Mouse (Mus musculus) heart, postnatal 0 days (tissue): ENCODE results near the gene Ramp3. TPM values are rescaled to one million over a fixed set of nuclear protein-coding genes. Genes with fewer than 3 reads are reported as not detected.

Experiments
- ATAC-seq: fragments of 200-750 bp; cut with Nextera tagmentation; 2 replicates; pipeline ENCODE4 v1.8.0; 2017; ENCODE audit warnings: low read depth, moderate number of reproducible peaks, moderate library complexity; ENCODE audit not compliant: insufficient read depth
- DNase-seq: peaks from one replicate; pipeline ENCODE4 v3.0.0-alpha.2; 2016; ENCODE audit warnings: low spot score
- H3K27ac ChIP-seq: fragments of 300-500 bp; sonication (generic); 2 replicates; pipeline ENCODE4 v1.5.1; 2014; ENCODE audit warnings: low read depth, mild to moderate bottlenecking
- H3K27me3 ChIP-seq: fragments of 300-500 bp; sonication (generic); 2 replicates; pipeline ENCODE4 v1.6.1; 2014; ENCODE audit warnings: low read length, mixed read lengths; ENCODE audit not compliant: control insufficient read depth, insufficient read depth
- H3K36me3 ChIP-seq: fragments of 300-500 bp; sonication (generic); replicated peaks from 2 replicates; pipeline ENCODE4 v1.6.1; 2014; ENCODE audit warnings: low read length, mixed read lengths; ENCODE audit not compliant: control insufficient read depth, insufficient read depth
- H3K4me1 ChIP-seq: fragments of 300-500 bp; sonication (generic); 2 replicates; pipeline ENCODE4 v1.6.1; 2014; ENCODE audit warnings: antibody characterized with exemption; ENCODE audit not compliant: control insufficient read depth, insufficient read depth
- H3K4me2 ChIP-seq: fragments of 300-500 bp; sonication (generic); 2 replicates; pipeline ENCODE4 v1.6.1; 2014; ENCODE audit warnings: low read depth, mild to moderate bottlenecking, low read length, moderate library complexity
- H3K4me3 ChIP-seq: fragments of 300-500 bp; sonication (generic); 2 replicates; pipeline ENCODE4 v1.5.1; 2014; ENCODE audit warnings: low read depth, low read length
- H3K9ac ChIP-seq: fragments of 300-500 bp; sonication (generic); replicated peaks from 2 replicates; pipeline ENCODE4 v1.6.1; 2014; ENCODE audit warnings: low read depth, low read length, mixed read lengths
- H3K9me3 ChIP-seq: fragments of 300-500 bp; sonication (generic); replicated peaks from 2 replicates; pipeline ENCODE4 v1.6.1; 2016; ENCODE audit warnings: low read length; ENCODE audit not compliant: control insufficient read depth
- CTCF ChIP-seq: IDR thresholded peaks from 2 replicates; pipeline ENCODE4 v1.5.1; 2016; ENCODE audit warnings: antibody characterized with exemption, control low read depth, low read depth
- EP300 ChIP-seq: IDR thresholded peaks from 2 replicates; pipeline ENCODE4 v1.6.1; 2016; ENCODE audit warnings: antibody characterized with exemption, low read depth
- WGBS: fragments of 180-500 bp; shearing (Covaris S2); extraction: QIAGEN DNeasy Blood & Tissue Kit; methylation state at CpG from one replicate; pipeline ENCODE4 v1.1.7; 2014; 5-methylcytosine and 5-hydroxymethylcytosine counted together
- polyA plus RNA-seq: library from polyadenylated mRNA; unstranded; fragments of >200 nt; fragmentation: Nextera tagmentation; extraction: Ambion mirVana; gene quantifications from 2 replicates; pipeline ENCODE4 v1.2.1, GENCODE M21; 2015
- total RNA-seq: library from RNA; depleted of rRNA; stranded (reverse); fragments of >200 nt; gene quantifications from 2 replicates; pipeline ENCODE4 v1.2.3, GENCODE M21; 2014; ENCODE audit warnings: low replicate concordance; rRNA removed

Gene Ramp3
- 4.6 and 16.9 TPM in 2 replicates for total RNA-seq
- polyA plus RNA-seq = 5.0 TPM in 2 replicates

- Histone ChIP-seq H3K4me2 (peak within 1 kb of the TSS; percentile 79), H3K27me3 (peaks cover 4% of the 10 kb centered on the region; the same call in 1 of the 2 replicates), H3K27ac (no peak within 1 kb of the TSS), H3K9ac (0 out of 2 replicates have a peak within 1 kb of the TSS, but pooled peaks have one; percentile 5), H3K4me1 (no peaks in the 10 kb centered on the region), H3K36me3 (no peaks in the 10 kb centered on the region), H3K9me3 (no peaks in the 10 kb centered on the region), H3K4me3 (peak within 1 kb of the TSS; percentile 44)
- ATAC-seq = peak; percentile 53
- TF ChIP-seq EP300 (no peak), CTCF (no peak)
- 1% methylated on average over 18 of the region's 18 CpGs for WGBS
- peak; percentile 18 for DNase-seq
Measured at GRCm38 (mm10) chr11:6658271-6658670, at the start of gene Ramp3. Gene Ramp3, plus strand, starts transcription at chr11:6658521.

- WGBS = 80% methylated on average over 12 of the region's 12 CpGs
- TF ChIP-seq CTCF (no peak), EP300 (no peak)
- no peak overlapping the region for H3K4me2 ChIP-seq
- H3K27ac ChIP-seq = no peak overlapping the region
- H3K9ac ChIP-seq = no peak overlapping the region
- no peak for ATAC-seq
- H3K27me3 ChIP-seq = no peaks in the 10 kb centered on the region
- H3K4me1 ChIP-seq = no peaks in the 10 kb centered on the region
- no peak overlapping the region for H3K4me3 ChIP-seq
- H3K9me3 ChIP-seq = no peaks in the 10 kb centered on the region
- H3K36me3 ChIP-seq = peaks cover 69% of the 10 kb centered on the region
- DNase-seq = no peak
Measured at GRCm38 (mm10) chr11:6615250-6616205, 42.8 kb upstream of the Ramp3 start.

- Histone ChIP-seq H3K4me2 (peak overlapping the region; percentile 91), H3K27ac (no peak overlapping the region), H3K4me1 (peaks cover 24% of the 10 kb centered on the region), H3K27me3 (no peaks in the 10 kb centered on the region), H3K4me3 (peak overlapping the region; percentile 84), H3K9ac (no peak overlapping the region), H3K9me3 (no peaks in the 10 kb centered on the region), H3K36me3 (peaks cover 62% of the 10 kb centered on the region)
- ATAC-seq = no peak
- no peak for DNase-seq
- 75% methylated on average over 10 of the region's 10 CpGs for WGBS
- TF ChIP-seq CTCF = no peak
- no peak for TF ChIP-seq EP300
Measured at GRCm38 (mm10) chr11:6623704-6624103, 34.6 kb upstream of the Ramp3 start.

DNA sequence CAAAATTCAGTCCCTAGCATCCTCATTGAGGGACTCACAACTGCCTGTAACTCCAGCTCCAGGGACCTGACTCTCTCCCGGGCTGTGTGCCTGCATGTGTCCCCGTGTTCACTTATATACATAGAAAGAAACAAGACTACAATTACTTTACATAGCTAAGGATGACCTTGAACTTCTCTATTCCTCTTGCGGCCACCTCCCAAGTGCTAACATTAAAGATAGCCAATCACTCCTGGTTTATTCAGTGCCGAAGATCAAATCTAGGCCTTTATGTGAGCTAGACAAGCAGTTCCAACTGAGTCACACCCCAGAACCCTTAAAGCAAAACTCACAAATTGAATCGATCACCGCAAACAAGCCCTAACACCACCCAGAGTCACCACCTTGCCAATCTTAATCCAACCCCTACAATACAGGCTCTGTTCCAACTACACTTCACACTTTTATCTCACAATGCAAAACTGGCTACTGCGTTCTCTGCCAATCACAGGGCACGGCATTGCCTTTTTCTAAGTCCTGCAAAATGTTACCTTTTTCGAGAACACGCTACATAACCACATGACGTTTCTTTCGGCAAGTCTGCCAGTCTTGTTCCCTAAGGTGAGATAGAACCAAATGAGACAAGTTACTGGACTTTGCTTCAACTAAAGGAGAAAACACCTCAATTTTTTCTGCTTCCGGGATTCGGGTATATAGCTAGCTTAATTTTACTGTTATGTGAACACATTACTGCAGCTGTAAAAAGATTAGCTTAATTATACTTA, 33.5 kb upstream of the Ramp3 start:
- ATAC-seq = no peak
- peak overlapping the region; percentile 30; the same call in 1 of the 2 replicates for H3K27ac ChIP-seq
- peaks cover 24% of the 10 kb centered on the region for H3K4me1 ChIP-seq
- TF ChIP-seq EP300 = no peak
- TF ChIP-seq CTCF = no peak
- H3K4me2 ChIP-seq = peak overlapping the region; percentile 91
- no peaks in the 10 kb centered on the region for H3K9me3 ChIP-seq
- WGBS = 34% methylated on average over 14 of the region's 14 CpGs
- DNase-seq = peak; percentile 20
- peak overlapping the region; percentile 84 for H3K4me3 ChIP-seq
- H3K9ac ChIP-seq = peak overlapping the region; percentile 84
- peaks cover 51% of the 10 kb centered on the region for H3K36me3 ChIP-seq
- H3K27me3 ChIP-seq = no peaks in the 10 kb centered on the region
